Mouse (Mus musculus) right cerebral cortex, postnatal 4 days (tissue): ENCODE data around the gene Rpl18.
A peak's percentile ranks its signal among the peaks of the same experiment; 100 is the strongest.

Experiments
- DNase-seq: peaks from one replicate; pipeline ENCODE4 v3.0.0-alpha.2; 2022

Rpl18 gene

DNA sequence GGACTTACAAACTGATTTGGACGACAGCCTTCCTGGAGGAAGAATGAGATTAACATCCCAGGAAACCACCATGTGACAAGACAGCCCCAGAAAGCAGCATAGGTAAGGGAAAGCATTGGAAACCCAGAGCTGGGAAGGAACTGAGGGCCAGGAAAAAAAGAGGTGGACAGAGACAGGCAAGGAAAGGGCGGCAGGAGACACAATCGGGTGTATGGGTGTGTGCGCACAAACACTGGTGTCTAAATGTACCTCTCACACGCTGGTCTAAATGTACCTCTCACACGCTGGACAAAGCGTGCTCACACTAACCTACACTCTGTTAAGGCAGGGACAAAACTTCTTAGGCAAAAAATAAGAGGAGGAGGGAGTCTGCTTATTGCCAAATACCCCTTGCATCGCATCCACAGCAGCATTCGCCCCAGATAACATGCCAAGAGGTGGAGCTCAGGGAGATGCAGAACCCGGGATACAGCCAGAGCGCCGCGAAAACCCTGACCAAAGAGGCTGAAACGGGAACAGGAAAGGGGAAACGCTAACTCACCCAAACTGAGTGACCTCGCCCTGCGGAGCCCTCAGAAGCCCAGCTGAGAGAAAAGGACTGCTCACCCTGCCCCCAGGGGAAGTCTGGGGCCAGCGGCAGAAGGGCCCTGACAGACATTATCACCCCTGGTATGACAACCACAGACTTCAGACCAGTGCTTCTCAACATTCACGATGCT lies 643 bp downstream of the Rpl18 start:
- no peak for DNase-seq

DNA sequence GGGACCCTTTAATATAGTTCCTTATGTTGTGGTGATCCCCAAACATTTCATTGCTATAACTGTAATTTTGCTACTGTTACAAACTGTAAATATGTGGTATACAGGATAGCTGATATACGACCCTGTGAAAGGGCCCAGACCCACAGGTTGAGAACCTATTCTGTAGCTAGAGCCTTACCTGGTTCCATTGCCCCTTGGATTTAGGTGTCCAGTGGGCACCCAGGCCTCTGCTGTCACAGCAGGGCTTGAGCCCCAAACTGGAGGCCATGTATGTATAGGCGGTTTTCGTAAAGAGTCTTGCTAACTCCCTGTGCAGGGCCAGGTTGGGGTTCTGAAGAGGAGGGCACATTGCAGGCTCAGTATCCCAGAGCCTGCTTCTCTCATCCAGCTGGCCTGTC lies 1.2 kb downstream of the Rpl18 start:
- DNase-seq = no peak

DNA sequence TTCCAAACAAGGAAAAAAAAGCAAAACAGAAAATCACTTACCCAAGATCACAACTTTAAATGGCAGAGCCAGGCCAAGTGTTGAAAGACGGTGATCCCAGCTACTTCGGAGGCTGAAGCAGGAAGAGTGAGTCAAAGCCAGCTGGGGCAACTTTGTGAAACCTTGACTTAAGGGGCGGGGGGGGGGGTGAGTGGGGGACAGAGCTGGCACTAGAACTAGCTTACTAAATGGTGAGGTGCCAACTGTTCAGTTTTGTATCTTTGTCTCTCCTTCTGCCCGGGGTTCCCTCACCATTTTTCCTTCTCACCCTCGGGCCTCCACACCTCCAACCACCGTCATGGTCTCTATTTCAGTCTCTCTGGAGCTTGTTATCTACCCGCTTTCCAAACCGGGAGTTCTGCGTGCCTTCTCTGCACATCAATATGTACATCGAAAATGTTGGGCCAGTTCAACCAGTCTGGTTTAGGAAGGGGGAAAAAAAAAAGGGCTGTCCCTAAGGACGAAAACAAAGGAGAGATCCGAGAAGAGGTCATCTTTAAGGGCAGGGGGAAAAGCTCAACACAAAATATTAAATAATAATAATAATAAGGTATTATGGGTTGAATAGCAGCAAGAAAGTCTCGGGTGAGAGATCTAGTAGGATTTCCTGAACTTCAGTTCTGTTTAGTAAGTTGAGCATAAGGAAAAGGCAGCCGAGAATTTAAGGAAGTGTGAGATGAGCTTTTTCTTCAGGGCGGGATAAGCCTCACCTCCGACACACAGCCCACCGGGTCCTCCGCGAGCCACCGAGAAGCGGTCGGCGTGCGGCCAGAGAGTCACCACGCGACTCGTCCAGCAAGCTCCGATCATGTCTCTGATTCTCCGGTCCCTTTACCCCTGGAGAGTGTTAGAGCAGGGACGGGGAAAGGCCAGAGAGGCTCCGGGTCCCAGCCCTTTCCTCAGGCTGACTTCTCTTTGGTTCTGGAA lies 2.0 kb downstream of the Rpl18 start:
- DNase-seq = no peak

DNA sequence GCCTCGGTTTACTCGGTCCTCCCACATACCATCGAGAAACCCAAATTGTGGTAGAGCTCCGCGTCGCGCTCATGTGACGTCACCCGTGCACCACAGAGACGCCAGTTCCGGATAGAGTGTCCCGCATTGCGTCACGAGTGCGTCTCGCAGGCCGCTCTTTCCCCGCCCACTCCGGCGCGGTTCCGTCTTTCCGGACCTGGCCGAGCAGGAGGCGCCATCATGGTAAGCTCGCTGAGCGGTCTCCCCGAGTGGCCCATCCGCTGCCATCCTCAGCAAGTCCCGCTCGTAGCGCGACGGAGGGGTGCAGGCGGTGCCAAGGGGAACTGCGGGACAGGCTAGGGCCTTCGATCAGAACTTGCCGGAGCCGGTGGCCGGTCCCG lies 2.7 kb downstream of the Rpl18 start, which contains the start of gene Sphk2:
Gene Sphk2, minus strand, starts transcription at position 85 of the 380 bp plus-strand sequence.
- peak; percentile 98 for DNase-seq

DNA sequence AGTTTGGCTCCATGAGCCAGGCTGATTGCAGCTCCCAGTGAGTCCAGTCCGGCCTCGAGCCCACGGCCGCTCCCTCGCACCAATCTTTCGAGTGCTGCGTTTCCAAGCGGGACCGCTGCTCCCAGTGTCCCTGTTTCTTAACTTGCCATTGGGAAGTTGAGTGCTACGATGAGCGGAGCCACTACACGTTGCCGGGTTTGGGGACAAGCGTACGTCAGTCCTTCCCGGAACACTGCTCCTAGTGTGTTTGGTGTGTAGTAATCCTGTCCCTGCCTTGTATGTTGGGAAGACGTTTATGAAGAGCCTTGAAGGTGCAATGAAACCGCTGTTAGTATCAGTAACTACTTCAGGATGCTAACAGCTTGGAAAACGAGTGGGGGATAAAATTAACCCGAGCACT lies 3.1 kb downstream of the Rpl18 start:
- DNase-seq = no peak

DNA sequence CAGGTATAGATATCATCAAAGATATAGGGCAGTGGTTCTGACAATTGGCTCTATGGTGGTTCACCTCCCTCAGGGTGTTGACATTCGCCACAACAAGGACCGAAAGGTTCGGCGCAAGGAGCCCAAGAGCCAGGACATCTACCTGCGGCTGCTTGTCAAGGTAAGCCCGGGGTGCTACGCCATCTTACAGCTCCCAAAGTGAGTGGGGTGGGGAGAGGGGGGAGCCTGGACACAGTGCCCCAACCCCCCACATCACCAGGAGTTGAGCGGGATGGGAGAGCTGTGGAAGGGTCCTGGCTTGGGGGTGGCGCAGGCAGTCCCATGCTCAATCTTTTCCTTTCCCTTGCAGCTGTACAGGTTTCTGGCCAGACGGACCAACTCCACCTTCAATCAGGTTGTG lies 3.9 kb downstream of the Rpl18 start:
- DNase-seq = no peak

DNA sequence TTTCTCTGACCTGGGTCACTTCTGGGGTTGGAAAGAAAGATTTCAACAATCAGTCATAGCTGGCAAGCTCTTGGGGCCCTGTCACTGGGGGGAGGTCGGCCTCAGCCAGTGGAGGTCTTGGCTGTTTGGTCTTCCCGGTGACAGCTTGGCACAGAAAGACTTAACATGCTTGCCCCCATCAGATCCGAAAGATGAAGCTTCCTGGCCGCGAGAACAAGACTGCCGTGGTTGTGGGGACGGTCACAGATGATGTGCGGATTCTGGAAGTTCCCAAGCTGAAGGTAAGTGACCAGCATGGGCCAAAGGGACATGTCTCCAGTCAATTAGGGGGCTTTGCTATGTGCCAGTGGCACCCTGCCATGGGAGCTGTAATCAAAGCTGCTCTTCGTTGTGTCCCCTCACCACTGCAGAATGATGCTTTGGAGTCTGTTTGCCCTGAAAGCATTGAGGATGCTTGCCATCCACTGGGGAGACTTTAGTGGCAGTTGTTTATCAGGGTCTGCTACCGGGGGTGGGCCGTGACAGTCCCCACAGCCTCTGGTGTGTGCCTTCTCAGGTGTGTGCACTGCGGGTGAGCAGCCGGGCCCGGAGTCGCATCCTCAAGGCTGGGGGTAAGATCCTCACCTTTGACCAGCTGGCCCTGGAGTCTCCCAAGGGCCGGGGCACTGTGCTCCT lies 4.6 kb downstream of the Rpl18 start:
- DNase-seq = peak; percentile 9

DNA sequence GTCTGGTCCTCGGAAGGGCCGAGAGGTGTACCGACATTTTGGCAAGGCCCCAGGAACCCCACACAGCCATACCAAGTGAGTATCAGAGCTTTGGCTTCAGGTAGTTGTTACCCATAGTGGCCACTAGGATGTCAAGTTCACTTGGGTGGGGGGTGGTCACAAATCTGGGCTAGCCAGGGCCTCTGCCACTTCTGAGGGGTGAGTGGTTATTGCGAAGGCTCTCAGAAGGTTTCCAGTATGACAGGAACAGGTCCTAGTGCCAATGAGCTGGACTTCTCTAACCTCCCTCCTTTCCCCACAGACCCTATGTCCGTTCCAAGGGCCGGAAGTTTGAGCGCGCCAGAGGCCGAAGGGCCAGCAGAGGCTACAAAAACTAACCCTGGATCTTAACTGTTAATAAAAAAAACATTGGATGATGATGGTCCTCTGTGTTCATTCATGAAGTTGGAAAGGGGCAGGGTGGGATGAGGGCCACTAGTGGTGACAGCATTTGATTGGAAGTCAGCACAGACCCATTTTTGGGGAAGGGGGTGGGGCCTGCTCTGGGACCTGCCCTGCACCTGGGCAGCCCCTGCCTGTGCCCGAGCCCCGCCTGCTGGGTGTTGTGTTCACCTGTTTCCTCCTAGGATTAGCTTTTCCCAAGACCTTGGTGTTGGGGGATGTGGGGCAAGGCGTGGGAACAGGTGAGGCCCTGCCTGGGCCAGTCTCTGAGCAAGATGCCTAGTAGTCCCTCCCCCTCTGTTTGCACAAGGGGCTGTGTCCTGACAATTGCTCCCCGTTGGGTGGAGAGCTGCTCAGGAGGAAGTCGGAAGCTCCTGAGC lies 5.4 kb downstream of the Rpl18 start, which contains the start of gene Fam83e:
Gene Fam83e, plus strand, starts transcription at position 800 of the 821 bp plus-strand sequence.
- DNase-seq = peak; percentile 3

DNA sequence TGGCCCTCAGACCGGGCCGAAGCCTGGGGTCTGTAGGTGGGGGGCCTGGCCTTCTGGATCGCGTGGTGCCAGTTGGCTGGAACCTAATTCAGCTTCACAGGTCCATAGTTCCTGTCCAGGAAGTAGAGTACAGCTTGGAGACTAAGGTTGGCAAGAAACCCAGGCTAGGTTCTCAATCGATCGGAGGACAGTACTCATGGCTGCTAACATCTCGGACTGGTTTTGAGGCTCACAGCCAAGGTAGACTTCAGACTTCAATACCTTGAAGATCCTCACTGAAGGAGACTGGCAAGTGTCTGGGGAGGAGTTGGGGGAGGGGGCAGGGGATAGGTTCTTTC lies 5.9 kb downstream of the Rpl18 start:
- no peak for DNase-seq

DNA sequence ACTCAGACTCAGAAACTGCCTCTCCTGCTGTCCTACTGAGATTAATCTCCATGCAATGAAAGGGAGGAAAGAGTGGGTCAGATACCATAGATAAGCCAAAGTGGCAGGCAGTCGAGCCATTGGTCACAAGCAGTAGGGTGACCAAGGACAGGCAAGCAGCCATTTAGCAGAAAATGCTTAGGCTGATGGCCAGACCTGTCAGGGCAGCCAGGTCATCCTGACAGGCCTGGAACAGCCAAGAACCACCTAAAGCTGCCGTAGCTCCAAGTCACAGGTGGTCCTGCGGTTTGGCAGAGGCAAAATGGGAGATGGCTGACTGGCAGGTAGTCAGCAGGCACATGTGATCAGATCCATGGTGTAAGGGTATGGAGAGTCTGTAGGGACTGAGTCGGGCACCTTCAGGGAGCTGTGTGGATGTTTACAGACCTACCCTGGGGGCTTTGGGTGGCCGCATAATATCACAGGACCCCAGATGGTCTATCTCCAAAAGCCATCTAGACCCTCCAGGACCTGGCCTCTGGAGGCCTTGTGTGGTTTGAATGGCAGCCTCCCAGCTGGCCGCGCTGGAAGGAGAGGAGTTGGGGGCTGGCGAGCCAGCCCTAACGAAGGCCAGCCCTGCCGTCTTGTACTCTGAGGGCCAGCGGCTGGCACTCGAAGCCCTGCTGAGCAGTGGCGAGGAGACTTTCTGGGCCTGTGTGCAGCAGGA lies 6.5 kb downstream of the Rpl18 start:
- DNase-seq = peak; percentile 9

DNA sequence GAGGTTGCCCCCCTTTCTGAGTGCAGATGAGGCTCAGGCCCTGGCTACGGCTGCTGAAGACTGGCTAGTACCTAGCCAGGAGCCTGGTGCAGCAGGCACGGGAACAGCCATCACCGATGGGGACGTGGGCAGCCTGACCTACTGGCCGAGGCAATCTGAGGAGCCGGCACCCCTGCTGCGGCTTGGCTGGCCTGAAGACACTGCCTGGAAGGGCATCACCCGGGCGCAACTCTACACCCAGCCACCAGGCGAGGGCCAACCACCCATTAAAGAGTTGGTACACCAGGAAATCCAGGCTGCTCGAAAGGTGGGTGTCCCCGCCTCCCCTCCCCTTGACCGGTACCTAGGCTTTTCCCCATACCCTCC lies 7.1 kb downstream of the Rpl18 start:
- peak; percentile 8 for DNase-seq

DNA sequence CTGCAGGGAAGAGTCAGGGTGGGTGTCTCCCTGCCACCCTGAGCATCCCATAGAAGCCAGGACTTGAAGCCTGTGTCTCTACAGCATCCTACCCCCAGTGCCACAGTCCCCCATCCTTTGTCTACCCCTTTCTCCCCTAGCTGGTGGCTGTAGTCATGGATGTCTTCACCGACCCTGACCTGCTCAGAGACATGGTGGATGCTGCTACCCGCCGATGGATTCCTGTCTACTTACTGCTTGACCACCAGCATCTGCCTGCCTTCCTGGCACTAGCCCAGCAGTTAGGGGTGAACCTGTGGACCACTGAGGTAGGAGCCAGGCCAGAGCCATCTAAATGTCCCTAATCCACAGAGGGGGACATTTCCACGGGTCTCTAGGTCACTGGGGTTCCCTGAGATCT lies 8.0 kb downstream of the Rpl18 start:
- peak; percentile 5 for DNase-seq

DNA sequence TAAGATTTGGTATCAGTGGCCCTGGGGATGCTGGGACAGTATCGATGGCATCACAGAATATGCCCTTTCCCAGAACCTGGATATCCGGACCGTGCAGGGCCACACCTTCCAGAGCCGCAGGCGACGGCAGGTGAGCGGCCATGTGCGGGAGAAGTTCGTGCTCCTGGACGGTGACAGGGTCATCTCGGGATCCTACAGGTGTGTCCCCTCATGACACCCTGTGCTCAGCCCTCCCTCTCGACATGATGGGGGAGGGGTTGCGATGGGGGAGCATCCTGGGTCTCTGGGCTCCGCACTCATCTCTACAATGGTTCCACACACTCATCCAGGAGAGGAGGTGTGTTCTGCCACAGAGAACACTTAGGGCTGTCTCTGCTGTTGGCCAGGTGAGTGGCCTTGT lies 8.5 kb downstream of the Rpl18 start:
- DNase-seq = no peak

DNA sequence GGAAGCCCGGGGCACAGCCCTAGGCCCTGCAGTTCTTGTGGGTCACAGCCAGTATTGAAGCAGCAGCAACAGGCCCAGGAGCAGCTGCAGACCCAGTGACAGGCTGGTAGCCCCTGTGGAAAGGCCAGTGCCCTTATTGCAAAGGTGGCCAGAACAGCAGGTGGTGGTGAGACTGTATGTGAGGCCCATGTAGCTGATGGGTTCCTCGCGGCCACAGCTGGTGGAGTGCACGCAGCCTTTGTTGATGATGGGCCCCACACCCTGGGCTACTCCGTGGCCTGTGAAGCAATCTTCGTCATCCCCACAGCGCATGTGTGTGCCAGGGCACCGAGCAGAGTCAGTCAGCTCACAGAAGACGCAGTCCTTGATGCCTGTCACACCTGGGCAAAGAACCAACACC lies 9.9 kb downstream of the Rpl18 start:
- no peak for DNase-seq

DNA sequence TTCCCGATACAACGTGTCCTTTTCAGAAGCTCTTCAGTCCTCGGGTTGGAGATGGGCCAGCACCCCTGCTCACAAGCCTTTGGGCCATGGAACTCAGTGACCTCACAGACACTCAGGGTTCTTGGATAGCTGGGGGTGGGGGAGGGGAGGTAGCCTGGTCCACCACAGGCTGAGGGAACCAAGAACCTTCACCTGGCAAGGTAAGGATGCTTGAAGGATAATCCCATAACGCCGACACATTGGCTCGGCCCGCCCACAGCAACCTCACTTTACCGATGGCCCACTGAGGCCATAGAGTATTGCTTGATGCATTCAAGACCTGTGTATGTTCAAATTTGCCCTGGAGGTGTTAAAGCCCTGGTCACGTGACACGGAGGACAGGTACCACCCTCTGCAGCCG lies 10.5 kb downstream of the Rpl18 start, which contains the start of gene Spaca4:
Gene Spaca4, minus strand, starts transcription at position 101 of the 400 bp plus-strand sequence.
- DNase-seq = no peak

DNA sequence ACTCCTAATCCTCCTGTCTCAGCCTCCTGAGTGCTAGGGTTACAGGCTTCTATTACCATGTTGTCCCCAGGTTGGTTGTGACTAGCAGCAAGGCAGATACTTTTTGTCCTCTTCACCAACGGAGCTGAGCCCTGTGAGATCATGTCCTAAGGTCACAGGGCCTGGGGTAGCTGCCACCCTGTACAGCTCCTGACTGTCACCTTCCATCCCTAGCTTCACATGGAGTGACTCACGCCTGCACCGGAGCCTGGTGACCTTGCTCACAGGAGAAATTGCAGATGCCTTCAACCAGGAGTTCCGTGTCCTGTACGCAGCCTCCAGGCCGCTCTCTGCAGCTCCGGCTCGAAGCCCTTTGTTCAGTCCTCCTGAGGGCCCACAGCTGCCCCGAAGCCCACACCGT lies 11.2 kb downstream of the Rpl18 start:
- no peak for DNase-seq

DNA sequence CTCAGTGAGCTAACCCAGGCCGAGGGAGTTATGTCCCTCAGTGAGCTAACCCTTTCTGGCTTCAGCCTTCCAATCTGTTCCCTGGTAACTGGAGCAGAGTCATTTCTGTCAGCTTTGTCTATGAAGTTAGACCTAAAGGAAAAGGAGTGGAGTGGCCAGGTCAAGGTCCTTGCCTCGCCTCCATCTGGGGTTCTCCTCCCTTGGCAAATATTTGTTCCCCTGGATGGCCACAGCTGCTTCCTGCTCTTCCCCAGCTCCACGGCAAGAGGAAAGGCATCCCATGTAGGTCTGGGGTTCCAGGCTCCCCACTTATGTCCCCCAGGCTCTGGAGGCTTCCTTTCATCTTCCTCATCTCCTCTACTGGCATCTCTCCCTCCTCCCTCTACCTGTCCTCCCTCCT lies 12.4 kb downstream of the Rpl18 start:
- DNase-seq = no peak

DNA sequence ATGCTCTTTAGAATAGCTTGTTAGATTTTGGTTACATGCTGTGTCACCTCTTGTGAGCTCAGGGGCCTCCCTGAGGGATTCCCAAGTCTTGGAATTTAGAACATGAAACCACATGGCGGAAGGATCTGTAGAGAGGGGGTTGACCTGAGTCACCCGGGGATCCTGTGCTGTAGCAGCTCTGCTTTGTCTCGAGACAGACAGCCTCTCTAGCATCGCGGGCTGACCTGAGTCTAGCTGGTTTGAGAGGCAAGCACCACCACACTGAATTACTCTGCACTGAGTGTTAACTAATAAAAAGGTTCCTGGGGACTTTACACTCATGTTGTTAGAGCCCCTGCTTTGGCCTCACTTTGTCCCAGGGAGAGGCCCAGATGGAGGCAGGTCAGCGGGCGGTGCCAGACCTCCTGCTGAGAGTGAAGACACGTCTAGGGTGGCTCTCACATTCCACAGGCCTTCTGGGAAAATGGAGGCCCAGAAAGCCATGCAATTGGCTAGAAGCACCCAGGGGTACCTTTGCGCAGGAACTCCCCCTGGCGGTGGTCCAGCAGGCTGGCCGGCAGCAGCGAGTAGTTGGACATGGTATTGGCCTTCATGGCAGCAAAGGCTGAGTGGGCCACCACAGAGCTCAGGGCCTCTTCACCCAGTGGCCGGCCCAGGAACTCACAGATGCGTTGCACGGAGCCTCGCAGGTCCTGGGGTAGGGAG lies 15.6 kb downstream of the Rpl18 start:
- DNase-seq = no peak

DNA sequence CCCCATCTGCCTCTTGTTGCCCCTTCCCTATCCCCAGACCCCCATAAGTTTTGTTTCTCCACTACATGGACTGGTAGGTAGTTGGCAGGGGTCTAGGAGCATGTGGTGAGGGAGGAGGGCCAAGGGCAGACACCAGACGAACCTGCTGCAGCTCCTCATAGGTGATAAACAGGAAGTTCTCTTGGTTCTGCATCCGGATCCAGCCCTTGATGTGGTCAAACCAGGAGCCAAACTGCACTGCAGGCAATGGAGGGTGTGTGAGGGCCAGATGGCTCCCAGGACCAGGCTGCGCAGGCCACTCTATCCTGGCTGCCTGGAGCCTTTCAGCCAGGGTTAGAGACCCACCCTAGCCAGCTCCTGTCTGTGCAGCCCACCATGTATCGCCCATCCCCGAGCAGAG lies 18.2 kb downstream of the Rpl18 start:
- DNase-seq = no peak

DNA sequence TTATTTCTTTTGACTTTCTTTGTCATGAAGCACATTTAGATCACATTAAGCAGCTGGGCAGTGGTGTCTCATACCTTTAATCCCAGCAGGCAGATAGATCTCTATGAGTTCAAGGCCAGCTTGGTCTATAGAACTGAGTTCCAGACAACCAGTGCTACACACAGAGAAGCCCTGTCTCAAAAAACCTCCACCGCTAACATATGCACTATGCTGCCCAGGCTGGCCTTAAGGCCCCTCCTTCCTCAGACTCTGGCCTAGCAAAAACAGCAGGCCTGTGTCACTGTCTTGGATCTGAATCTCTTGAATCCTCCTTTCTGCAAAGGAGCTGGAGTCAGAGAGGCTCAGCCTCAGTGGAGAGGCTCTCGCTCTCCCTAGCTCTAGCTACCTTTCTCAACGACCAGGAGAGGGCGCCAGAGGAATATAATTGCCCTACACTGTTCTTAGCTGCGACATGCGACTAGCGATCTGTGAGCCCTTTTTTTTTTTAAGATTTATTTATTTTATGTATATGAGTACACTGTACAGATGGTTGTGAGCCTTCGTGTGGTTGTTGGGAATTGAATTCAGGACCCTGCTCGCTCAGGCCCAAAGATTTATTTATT lies 24.0 kb downstream of the Rpl18 start:
- DNase-seq = peak; percentile 91

DNA sequence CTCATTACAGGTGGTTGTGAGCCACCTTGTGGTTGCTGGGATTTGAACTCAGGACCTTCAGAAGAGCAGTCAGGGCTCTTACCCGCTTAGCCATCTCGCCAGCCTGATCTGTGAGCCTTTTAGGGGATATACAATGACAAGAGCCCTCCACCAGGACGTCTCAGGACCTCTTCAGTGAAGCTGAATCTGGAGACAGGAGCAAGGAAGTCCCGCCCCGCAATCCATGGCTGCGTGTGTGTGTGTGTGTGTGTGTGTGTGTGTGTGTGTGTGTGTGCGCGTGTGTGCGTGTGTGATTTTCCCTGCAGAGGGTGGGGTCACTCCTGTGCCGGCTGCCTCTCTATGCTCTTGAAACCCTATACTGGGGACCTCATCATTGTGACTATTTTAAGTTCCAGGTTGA lies 24.6 kb downstream of the Rpl18 start:
- DNase-seq = no peak
